Mouse (Mus musculus): ENCODE data around the gene Stat3.

Gene Stat3

DNA sequence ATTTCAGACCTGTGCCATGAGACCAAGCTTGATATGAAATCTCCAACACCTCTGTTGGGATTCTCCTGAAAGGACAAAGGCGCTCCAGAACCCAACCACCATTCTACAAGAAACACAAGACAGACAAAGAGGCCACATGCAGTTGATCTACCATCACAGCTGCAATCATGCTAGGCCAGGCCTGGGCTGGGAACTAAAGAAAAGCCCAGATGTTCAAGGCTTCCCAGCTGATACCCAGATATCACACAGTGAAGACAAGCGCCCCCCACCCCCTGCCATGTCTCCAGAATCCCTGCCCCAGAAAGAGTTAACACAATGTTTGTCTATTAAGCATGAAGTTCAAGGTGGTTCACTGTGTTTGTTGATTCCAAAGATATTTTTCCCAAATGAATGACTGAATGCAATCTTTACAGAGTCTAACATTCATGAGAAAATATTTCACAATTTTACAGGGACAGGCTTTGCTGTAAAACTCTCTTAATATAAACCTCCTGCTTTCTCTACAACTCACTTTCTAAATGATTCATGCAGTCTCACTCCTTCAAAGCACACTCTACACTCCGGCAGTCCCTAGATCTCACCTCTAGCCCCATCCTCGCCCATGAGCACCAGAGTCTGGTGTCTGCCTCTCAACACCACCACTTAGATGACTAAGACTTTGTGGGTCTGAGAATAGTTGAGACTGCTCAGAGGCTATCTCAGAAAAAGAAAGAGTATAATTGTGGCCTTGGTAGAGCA, 18.3 kb downstream of the Stat3 start:
- no peak for DNase-seq

DNA sequence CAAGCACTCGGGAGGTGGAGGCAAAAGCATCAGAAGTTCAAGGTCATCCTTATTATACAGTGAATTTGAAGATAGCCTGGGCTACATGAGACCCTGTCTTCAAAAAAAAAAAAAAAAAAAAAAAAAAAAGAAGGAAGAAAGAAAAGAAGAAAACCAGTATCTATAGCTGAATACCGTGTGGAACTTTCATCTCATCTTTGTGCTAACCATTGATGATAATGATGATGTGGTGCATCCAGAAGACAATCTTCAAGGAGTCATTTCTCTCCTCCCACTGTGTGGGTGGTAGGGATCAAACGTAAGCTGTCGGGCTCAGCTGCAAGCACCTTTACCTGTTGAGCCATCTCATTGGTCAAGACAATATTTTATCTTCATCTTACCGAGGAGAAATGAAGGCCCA, 21.3 kb downstream of the Stat3 start:
- no peak for DNase-seq

DNA sequence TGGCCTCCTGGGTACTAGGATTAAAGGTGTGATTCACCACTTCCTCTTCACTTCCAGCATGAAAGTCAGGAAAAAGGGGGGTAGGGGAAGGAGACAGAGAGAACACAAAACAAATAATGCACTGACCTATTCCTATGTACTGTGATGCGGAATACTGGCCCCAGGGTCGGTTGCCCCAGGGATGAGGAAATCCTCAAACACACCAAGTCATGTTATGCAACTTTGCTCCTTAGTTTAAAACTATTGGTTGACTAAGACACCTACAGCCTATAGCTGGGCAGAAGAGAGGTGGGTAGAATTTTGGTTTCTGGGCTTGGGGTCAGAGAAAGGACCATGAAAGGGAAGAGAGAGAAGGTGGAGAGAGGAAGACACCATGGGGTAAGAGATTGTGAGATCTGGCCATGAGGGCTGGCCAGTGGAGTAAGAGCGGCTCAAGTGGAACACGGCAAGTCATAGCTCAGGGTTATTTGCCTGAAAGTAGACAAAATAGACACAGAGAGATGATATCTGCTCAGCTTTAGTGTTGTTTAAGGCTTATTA, 22.8 kb downstream of the Stat3 start:
- no peak for DNase-seq

- DNase-seq, result no peak
Measured at GRCm38 (mm10) chr11:100915063-100915462, 24.3 kb downstream of the Stat3 start.

GRCm38 (mm10) chr11:100914415-100914814, 24.9 kb downstream of the Stat3 start:
- DNase-seq, result no peak

GRCm38 (mm10) chr11:100912401-100913155, 26.8 kb downstream of the Stat3 start:
- no peak for DNase-seq

GRCm38 (mm10) chr11:100908567-100908966, 30.8 kb downstream of the Stat3 start:
- no peak for DNase-seq

- DNase-seq, result no peak
Measured at GRCm38 (mm10) chr11:100908112-100908511, 31.2 kb downstream of the Stat3 start.

GRCm38 (mm10) chr11:100906885-100907284, 32.5 kb downstream of the Stat3 start:
- DNase-seq, result no peak

GRCm38 (mm10) chr11:100905929-100906328, 33.4 kb downstream of the Stat3 start:
- no peak for DNase-seq

DNA sequence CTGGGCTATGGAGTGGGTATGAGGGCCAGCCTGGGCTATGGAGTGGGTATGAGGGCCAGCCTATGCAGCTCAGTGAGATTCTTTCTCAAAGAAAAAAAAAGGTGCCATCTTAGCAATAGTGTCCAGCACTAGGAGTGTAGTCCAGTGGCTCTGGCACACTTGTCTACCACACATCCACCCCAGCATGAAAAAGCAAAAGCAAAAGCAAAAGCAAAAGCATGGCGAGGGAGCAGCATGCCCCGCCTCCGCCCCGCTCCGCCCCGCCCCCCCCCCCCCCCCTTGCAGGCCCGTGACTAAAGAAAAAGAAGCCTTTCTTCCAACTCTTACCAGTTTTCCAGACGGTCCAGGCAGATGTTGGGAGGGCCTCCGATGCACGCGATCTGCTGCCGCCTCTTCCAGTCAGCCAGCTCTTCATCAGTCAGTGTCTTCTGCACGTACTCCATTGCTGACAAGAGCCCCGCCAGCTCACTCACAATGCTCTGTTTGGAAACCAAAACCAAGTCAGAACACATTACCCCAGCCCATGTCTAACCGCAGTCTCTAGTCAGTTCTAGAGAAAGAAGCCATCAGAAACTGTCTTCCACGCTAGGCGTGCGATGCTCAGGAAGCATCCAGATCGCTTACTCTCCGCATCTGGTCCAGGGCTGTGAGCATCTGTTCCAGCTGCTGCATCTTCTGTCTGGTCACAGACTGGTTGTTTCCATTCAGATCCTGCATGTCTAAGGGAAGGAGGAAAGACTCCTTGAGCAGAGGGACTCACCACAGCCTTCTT, 34.6 kb downstream of the Stat3 start:
- no peak for DNase-seq

GRCm38 (mm10) chr11:100898441-100899199, 40.7 kb downstream of the Stat3 start:
- DNase-seq, result no peak

DNA sequence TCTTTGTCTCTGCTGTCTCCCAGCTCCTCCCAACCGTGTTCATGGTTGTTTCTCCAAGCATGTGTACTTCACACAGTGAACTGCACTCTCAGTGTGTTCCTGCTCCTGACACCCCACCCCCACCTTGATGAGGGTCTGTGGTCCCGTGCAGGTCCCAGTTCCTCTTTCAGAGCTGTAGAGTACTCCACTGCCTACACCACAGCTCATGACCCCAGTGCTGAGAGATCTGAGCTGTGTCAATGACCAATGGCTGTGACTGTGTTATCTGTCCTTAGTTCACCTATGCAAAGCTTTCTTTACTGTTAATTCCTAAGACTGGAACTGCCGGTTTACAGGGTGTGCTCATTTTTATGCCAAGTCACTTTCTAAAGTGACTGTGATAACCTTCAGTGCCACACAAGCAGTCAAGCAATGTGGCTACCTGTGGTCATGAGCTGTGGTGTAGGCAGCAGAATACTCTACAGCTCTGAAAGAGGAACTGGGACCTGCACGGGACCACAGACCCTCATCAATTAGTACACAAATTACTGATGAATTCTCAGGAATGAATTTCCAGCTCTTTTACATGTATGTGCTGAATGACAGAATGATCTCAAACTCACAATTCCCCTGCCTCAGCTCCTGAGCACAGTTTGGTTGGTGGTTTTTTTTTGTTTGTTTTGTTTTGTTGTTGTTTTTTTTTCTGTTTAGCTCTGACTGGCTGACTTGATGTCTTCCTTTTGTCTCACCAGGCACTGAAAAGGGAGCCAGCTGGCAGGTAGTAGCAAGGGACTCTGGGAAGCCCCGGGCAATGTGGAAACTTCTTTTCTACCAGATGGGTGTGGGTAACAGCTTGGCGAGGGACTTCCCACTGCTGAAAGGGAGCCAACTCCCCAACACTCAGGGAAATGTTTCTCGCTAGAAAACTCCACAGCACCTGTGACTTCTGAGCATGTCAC, 41.8 kb downstream of the Stat3 start:
- peak; percentile 36 for DNase-seq

- peak; percentile 22 for DNase-seq
Measured at GRCm38 (mm10) chr11:100896078-100896477, 43.3 kb downstream of the Stat3 start.

DNA sequence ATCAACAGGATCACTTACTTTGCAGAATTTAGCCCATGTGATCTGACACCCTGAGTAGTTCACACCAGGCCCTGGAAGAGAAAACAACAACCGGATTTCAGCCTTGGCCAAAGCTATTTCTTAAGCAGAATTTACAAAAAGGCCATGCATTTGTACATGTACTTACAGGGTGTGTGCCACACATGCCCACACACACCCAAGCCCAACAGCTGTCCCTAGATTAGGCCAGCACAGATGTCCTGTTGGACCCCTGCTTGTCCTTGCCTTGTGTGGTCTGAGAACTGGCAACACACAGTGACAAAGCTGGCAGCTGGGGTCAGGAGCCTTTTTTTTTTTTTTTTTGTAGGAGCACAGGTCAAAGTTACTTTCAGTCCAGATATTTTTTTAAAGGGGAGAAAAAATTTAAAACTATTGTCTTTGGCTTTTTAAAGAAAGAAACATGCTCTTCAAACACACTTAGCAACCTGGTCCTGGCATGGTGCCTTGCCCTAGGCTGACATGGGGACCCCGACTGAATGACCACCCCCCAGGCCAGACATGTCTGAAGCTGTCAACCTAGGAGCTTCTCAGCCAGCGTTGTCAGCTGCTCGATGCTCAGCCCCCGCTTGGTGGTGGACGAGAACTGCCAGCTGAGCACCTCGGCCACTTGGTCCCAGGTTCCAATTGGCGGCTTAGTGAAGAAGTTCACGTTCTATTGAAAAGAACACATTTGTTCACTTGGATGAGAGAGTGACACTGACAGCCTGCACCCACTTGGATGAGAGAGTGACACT, 45.0 kb downstream of the Stat3 start:
- no peak for DNase-seq

DNA sequence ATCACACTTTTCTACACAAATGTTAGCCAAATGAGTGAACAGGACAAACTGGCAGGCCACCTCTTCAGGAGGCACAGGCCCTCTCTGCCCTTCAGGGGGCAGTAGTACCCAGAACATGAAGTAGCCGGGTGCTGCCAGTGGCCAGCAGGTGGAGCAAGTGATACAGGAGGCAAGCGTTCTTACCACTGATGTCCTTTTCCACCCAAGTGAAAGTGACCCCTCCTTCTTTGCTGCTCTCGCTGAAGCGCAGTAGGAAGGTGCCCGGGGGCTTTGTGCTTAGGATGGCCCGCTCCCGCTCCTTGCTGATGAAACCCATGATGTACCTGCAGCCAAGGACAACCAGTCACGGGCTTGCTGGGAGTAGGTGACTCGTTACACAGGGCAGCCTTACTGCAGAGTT, 45.9 kb downstream of the Stat3 start:
- DNase-seq, result peak; percentile 83

- no peak for DNase-seq
Measured at GRCm38 (mm10) chr11:100892435-100892834, 46.9 kb downstream of the Stat3 start.

DNA sequence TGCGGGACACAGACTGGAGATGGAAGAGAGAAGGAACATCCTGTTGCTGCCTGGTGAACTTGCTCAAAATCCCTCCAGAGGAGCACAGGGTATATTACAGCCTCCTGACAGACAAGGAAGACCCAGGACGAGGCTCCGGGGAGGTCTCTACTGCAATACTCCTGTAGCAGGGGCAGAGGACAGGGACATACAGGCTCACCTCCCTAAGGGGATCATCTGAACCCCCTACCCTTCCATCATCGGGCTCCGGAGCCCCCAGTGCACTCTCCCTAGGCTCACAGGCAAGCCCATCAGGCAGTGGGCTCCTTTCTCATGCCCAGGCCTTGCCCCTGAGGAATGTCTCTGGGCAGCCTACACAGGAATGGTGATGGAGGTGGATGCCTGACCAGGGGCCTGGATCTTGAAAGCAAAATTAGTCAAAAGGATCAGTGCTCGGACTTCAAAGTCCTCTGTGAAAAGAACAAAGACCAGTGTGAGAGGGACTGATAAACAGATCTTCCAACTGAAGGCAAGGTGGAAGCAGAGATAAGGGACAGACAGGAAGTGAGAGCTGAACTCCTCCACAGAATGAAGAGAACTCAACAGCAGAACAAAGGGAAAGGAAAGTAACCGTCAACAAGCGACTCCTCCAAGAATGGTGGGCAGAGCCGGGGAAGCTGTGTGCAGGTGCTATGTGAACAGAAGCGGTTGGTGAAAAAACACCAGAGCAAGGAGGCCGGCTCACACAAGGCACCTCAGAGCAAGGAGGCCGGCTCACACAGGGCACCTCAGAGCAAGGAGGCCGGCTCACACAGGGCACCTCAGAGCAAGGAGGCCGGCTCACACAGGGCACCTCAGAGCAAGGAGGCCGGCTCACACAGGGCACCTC, 47.9 kb downstream of the Stat3 start:
- DNase-seq, result no peak

GRCm38 (mm10) chr11:100890481-100890880, 48.9 kb downstream of the Stat3 start:
- no peak for DNase-seq
